Mouse (Mus musculus): Measurements from ENCODE around the gene Cyp4x1.
A peak's percentile ranks its signal among the peaks of the same experiment; 100 is the strongest.
"Not testable (repeated sequence)": the region's sequence is repeated elsewhere in the genome, so short reads cannot be mapped to it uniquely, and the experiment has no call there.

Gene Cyp4x1

DNA sequence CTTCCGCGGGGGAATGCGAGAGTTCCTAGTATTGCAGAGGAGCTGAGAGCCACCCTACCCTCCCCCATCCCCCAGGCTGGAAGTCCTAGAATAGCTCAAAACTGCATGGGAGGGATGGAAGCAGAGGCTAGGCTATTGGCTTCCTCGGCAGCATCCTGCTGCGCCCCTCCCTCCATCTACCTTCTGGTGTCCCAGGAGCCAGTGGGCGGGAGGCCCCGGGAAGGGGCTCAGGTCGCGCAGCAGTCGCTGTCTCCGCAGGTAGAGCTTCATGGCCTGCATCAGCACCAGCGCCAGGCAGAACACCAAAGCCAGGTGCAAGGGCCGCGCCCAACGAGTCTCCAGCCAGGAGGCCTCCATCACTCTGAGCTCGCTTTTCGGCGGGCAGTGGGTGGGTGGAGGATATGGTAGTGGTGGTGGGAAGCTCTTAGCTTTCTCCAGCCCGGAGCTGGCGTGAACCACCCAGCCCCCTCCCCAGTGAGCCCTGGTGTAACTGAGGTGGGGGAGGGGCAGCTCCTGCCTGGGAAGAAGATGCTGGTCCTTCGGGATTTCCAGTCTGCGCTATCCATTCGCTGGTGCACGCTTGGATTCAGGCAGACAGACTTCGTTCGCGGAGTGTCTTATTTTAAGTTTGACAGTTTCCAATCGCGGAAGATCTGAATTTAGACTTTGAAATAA is at the start of gene Cyp4x1:
Gene Cyp4x1, minus strand, starts transcription at position 661 of the 675 bp plus-strand sequence.
- no peak for DNase-seq (ENCODE audit: inconsistent age in 2 of 2, low spot score in 1 of 2)

DNA sequence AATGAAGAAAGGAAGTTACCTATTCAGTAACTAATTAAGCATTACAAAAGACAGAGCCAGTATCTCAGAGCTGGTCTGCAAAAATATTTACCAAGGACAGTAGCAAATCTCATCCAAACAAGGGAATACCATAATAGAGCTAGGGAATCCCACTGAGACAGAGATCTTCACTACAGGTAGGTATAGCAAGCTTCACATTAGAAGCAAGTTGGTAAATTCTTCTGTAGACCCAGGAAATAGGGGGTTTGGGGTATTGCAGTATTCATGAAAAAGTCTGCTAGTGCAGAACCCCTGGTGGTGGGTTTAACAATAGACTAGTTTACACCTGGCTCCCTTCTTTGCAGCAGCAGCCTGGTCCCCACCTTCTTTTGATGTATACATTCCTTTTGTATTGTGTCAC is 42.1 kb upstream of the Cyp4x1 start:
- not testable (repeated sequence) for DNase-seq (ENCODE audit: inconsistent age in 2 of 2, low spot score in 1 of 2)

DNA sequence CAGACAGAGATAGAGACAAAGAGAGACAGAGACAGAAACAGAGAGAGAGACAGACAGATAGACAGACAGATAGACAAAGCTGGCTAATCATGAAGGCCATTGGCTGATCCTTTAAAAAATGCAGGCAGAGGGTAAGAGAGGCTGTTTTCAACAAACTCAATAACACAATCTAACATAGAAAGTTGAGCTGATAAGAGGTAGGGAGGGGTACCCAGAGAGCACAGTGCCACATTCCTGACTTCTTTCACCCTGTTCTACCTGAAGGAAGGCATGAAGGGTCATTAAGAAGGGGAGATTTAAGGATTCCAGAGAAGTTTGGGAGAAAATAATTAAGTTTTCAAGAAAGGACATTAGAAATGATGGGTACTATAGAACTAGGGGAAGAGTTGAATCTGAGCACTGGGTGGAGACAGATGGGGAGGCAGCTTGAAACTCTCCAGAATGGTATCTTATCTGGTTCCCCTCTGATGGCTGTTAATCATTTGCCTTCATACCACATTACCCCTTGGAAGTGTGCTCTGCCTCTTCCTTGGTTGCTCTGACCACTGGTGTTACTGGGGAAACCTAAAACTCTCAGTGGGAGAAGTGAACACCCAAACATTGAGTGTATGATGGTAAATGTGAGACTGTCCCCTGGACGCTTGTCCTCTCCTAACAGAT is 40.7 kb upstream of the Cyp4x1 start:
- DNase-seq (ENCODE audit: inconsistent age in 2 of 2, low spot score in 1 of 2), result no peak

DNA sequence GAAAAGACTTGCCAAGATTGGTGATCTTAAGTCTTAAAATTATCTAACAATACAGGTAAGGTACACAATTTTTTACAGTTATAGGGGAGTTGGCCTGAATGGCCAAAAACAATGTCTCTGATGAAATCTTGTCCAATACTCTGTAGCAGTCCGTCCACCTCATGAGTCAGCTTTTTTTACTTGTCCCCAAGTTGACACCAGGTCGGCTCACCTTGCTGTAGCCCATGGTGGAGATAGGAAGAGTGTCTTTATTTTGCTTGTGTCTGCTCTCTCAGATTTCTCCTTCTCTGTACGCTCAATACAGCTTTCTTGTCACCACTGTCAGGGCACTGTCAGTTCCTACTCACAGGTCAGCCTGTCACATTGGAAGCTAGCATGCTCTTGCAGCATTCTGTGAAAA is 24.9 kb upstream of the Cyp4x1 start:
- DNase-seq (ENCODE audit: inconsistent age in 2 of 2, low spot score in 1 of 2), result not testable (repeated sequence)

DNA sequence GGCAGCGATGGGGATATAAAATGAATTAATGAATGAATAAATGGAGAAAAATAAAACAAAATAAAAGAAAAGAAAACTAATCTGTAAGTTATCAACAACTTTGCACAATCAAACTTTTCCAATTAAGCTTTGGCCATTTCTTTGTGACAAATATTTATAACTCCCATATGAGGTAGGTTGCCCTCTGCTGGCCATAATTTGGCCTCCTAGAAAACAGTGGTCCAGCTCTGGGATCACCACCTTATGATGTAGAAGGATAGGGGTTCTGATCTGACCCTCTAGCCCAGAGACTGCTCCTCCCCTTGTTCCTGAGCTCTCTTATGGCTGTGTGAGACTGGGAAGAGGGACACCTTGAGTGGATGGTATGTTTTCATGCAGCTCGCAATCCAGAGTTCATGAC is 20.6 kb upstream of the Cyp4x1 start:
- no peak for DNase-seq (ENCODE audit: inconsistent age in 2 of 2, low spot score in 1 of 2)

DNA sequence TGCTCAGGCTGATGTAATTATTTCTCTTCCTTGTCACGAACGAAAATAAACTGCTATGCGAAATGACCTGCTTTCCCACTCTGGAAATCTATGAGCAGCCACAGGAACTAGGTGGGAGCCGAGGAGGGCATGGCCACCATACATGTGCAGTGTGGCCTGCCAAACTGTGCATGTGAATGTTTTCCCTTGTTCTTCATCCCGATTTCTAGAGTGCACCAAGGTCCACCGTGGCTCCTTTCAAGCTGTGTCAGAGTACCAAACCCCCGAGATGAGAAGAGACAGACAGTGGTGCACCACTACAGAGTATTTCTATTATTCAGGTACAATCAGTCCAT is 182 bp upstream of the Cyp4x1 start:
- no peak for DNase-seq (ENCODE audit: inconsistent age in 2 of 2, low spot score in 1 of 2)

DNA sequence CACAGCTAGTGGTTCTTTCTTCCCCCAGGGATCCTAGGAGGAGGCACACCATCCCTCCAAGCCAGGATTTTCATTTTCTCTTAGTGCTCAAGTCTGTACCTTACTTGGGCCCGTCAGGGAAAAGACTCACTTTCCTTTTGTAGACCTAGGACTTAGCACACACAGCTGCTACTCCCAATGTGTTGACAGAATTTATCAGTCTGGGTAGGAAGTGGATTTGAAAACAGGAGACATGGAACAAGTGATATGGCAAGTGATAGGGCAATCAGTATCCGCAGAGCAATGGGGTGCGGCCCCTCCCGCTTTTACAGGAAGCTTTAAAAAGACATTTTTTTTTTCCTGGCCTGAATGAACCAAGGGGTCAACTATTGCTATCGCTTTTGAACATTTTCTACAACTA is 996 bp downstream of the Cyp4x1 start:
- DNase-seq (ENCODE audit: inconsistent age in 2 of 2, low spot score in 1 of 2), result no peak

DNA sequence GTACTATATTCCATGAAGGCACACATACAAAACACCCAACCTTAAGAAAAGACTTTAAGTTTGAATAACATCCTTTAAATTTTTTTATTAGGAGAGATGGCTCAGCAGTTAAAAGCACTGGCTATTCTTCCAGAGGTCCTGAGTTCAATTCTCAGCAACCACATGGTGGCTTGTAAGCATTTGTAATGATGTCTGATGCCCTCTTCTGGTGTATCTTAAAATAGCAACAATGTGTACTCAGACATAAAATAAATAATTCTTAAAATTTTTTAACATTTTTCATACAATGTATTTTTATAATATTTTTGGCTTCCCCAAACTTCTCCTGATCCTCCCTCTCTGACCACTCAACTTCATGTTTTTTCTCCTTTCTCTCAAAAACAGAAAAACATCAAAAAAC is 9.4 kb downstream of the Cyp4x1 start:
- no peak for DNase-seq (ENCODE audit: inconsistent age in 2 of 2, low spot score in 1 of 2)

DNA sequence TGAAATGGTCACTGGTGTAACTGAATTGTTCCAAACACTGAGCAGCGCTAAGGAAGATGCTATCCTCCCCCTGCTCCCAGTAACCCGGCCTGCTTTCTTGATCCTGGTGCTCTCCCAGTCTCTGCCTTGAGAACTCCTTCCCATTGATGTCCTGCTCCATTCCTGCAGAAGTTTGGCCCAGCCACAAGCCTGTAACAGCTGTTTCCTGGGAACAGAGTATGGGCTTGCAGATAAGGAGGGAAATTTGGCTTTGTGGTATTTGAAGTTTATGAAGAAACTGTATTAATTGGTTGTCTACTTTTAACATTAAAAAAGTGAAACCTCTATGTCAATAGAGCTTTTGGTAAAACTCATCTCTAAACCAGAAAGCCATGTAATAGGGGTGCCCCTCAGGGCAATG is 10.6 kb downstream of the Cyp4x1 start:
- no peak for DNase-seq (ENCODE audit: inconsistent age in 2 of 2, low spot score in 1 of 2)

DNA sequence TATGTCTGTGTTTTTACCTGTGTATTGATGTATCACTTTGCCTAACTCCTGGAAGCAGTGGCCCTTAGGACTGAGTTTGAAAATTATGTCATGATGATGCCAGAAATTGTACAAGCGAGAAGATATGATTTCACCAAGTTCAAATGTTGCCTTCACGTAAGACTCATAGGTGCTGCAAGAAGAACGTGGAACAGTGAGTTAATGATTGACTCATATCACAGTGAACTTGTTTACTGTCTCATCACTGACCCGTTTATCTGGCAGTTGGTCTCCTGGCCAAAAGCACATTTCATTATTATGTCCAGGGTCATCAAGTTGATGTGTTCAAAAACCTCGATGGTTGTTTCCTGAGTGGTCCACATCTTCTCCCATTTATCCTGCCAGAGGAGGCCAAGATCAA is 12.5 kb downstream of the Cyp4x1 start:
- DNase-seq (ENCODE audit: inconsistent age in 2 of 2, low spot score in 1 of 2), result no peak

DNA sequence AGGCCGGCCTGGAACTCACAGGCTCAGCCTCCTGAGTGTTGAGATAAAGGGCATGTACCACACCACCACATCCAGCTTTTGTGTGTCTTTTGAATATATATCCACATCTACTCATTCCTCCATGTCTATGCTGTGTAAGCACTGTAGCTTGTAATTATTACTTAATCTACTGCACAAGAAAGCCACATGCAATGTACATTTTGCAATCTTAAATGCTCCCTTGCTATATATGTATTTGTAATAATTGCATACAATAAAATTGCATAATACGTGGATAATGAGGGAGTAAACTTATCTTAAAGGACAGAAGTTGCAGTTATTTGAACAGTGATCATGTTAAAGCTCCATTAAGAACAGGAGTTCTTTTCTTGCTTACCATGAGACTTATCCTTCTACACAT is 12.9 kb downstream of the Cyp4x1 start:
- DNase-seq (ENCODE audit: inconsistent age in 2 of 2, low spot score in 1 of 2), result no peak

DNA sequence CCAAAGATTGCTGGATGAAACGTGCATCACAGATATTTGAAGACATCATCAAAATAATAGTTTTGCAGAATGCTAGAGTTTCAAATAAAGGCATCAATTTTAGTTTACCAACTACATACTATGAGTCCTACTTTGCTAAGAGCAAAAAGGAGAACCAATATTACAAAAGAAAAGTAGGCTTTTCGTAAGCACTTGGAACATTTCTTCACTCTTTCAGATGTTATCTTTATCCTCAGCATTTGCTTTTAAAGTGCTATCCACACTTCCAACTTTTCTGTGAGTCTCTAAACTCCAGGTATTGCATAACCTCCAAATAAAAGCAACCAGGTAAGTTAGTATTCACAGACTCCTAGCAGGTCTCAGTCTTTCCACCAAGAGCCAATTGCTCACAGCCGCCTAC is 14.4 kb downstream of the Cyp4x1 start:
- DNase-seq (ENCODE audit: inconsistent age in 2 of 2, low spot score in 1 of 2), result no peak

DNA sequence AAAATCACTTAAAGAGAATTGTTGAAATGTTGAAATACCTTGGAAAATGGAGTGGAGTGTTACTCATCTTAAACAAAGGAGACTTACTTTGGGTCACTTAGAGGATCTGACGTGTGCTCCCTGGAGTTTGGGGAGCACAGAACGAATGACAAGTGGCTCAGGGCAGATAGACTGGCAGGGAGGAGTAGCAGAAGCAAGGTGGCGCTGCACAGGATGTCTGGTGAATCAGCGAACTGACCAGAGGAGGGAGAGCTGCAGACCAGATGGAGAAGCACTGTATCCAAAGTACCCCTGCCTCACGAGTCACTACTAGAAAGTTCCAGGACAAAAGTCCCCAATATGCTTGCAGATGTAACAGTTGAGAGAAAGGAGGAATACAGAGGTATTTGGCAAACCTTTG is 20.8 kb downstream of the Cyp4x1 start:
- no peak for DNase-seq (ENCODE audit: inconsistent age in 2 of 2, low spot score in 1 of 2)

DNA sequence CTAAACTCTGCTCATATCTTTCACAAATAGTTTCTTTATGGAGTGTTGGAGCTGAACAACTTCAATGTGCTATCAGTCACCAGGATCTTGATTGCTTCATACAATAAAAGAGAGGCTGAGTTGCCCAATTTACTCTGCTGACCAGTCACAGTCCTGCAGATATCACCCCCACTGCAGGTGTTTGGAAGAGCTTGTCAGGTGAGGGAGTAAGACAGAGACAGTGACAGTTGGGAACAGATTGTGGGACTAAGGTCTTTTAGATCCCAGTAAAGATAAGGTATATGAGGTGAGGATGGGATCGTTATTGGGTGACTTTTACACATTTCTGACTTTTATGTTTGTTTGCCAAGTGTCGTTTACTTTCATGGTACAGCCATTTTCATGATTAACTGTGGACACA is 22.9 kb downstream of the Cyp4x1 start:
- DNase-seq (ENCODE audit: inconsistent age in 2 of 2, low spot score in 1 of 2), result no peak

DNA sequence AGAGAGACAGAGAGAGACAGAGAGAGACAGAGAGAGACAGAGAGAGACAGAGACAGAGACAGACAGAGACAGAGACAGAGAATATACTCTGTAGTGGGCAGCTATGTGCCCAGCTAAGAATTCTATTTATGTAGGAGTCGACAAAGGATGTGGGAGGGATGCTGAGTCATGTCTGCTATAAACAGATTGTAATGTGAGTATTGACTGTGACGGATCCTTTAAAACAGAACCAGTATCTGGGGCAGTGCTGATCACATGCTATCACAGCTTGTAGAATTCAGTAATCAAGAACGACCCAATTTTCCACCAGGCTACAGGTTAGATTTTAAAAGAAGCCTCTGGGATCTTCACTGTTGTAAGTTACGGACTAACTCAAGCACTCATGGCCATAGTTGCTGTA is 30.6 kb downstream of the Cyp4x1 start:
- no peak for DNase-seq (ENCODE audit: inconsistent age in 2 of 2, low spot score in 1 of 2)

DNA sequence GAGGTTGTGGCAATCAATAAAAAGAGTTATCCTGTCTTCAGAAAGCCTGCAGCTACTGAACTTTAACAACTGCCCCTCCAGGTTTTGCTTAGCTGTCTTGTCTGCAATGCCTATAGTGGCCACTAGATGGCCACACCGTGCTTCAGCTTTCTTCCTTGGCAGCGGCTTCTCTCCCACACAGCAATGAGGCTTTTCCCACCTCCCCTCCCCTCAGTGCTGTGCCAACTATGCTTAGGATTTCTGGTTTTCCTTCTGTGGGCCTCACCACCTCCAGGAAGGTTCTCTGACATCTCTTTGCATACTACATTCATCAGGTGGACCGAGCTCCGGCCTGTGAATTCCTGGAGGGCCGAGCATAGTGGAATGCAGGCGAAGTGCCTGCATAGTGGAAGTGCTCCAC is 32.4 kb downstream of the Cyp4x1 start:
- peak; percentile 21 to 72 for DNase-seq (ENCODE audit: inconsistent age in 2 of 2, low spot score in 1 of 2)

DNA sequence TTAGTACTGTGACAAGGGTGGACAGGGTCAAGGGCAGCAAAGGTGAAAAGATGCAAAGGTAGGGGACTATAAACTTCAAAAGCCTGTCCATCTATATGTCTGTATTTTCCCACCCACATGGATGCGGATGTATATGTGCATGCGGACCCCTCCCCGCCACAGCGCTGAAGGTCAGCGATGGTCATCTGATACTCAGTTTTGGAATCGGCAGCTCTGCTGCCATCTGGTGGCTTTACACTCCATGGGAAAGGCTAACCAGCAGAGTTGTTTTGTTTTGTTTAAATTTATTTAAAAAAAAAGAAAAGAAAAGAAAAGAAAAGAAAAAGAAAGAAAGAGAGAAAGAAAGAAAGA is 37.0 kb downstream of the Cyp4x1 start:
- DNase-seq (ENCODE audit: inconsistent age in 2 of 2, low spot score in 1 of 2), result no peak

DNA sequence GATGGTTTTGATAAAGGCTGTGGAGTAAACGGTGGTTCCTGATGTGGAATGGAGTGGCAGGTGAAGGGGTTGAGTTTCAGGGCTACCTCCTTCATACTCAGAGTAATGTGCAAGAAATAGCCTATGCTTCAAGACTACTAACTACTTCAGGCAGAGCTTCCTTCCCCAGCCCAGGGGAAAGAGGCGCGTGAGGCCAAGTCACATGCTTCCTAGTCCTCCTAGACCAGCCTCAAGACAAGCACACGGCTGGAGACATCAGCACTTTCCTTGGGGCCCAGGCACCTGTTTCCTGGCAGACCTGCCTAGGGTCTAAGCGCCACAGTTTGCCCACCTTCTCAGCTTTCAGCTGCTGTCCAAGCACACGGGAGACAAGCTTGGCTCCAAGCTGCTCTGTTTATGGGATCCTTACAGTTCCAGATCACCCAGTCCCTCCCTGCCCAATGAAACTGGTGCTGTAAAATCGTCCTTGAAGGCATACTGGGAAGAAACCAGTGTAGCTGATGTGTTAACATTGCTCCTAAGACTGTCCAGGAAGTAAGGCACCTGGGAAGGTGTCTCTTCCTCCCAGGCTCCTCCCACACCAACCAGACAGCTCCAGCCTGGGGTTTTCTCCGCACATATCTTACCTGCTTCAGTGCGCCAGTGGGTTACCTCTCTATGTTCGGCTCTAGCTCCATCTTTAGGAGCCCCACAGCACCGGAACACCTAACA is 37.5 kb downstream of the Cyp4x1 start:
- no peak for DNase-seq (ENCODE audit: inconsistent age in 2 of 2, low spot score in 1 of 2)

DNA sequence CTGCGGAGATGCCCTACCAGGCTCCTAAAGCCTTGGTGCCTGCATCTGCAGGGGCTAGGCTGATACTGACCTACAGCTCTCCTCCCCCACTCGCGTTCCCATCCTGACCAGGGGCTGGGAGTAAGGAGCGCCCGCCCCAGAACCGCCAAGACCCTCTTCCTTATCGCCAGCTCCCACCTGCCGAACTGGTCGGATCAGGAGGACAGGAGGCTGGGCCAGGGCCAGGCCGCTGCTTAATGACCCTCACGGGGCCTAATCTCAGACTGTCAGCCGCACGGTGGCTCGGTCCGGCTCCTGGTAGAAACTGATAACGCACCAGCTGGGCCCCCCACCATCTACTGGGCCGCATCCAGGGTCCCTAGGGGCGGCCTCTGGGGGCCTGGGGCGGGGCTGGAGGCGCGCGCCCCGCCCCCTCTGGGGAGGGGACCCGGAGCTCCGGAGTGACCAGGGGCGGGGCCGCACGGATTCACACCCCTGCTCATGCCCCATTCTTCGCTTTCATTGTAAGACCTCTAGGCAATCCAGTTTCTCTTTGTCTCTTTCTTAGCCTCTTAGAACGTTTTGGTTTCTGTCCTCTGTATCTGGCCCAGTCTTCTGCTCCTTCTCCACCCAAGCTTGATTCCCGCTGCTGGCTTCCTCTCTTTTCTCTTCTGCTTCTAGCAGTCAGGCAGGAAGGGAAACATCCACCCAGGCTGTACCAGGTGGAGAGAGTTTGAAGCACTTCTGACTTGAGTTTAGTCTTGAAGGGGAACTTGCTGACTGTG is 38.2 kb downstream of the Cyp4x1 start:
- DNase-seq (ENCODE audit: inconsistent age in 2 of 2, low spot score in 1 of 2), result peak; percentile 33 to 71

DNA sequence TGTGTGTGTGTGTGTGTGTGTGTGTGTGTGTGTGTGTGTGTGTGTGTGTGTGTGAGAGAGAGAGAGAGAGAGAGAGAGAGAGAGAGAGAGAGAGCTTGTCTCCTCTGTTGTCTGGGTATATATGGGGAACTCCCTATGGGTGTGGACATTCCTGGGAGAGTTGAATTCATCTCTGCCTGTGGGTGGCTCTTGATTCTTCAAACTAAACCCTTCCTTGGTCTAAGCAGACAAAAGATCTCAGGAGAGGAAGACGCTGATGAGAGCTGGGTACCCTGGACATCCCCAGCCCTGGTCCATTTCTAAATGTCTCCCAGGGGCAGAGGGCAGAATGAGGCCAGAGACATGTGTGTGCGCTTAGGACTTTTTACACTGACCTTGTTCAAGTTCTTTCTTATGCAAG is 40.0 kb downstream of the Cyp4x1 start:
- no peak for DNase-seq (ENCODE audit: inconsistent age in 2 of 2, low spot score in 1 of 2)

DNA sequence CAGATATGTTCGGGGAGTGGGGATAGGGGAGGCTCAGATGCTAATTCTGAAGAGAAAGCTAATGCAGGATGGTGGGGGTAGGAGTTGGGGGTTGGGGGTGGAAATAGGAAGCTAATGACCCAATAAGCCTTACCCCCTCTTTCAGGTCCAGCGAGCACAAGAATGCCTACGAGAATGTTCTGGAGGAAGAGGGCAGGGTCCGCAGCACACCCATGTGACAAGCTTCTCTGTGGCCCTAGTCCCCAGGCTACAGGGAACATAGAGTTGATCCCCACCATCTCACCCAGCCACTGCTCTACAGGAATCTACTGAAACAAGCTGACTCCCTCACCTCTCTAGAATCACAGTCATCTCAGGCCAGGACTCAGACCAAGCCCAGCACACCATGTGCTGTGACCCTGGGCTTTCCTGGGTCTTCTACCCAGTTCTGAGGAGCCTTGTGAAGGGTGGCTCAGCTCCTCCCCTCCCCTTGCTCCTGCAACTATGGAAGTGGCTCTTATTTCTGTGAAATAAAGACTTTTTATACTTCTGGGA is 40.7 kb downstream of the Cyp4x1 start:
- no peak for DNase-seq (ENCODE audit: inconsistent age in 2 of 2, low spot score in 1 of 2)

DNA sequence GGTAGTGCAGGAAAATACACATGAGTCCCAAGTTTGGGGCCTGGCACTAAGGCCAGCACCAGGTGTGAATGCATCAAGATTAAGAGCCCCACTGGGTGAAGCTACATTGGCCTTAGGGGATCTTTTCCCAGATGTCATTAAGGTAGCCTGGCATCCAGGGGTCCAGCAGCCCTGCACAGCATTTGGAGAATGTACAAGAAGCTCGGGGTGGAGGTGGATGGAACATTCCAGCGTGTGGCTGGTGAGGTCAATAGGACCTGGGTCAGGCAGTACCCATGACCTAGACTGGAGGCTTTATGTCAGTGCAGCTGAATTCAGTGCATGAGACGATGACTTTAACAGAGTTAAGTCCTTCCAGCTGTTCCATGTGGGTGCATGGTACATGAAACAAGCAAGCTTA is 42.3 kb downstream of the Cyp4x1 start:
- DNase-seq (ENCODE audit: inconsistent age in 2 of 2, low spot score in 1 of 2), result no peak
